Mouse (Mus musculus) lung, adult 2 months (tissue): ENCODE results near the gene Nup133. TPM values are rescaled to one million over a fixed set of nuclear protein-coding genes. Genes with fewer than 3 reads are reported as not detected.

Experiments used
- DNase-seq: peaks from one replicate; pipeline ENCODE4 v3.0.0; 2022
- H3K4me1 ChIP-seq: fragments of 200-500 bp; 2 replicates; pipeline ENCODE4 v1.6.1; 2011; ENCODE audit warnings: low read length; ENCODE audit not compliant: control insufficient read depth, insufficient read depth
- H3K4me3 ChIP-seq: fragments of 200-500 bp; replicated peaks from 2 replicates; pipeline ENCODE3; 2011; ENCODE audit warnings: low read depth, mild to moderate bottlenecking, control low read depth, low read length; ENCODE audit errors: extremely low read depth
- CTCF ChIP-seq: fragments of 200-500 bp; IDR thresholded peaks from 2 replicates; pipeline ENCODE4 v1.5.1; 2011; ENCODE audit warnings: mild to moderate bottlenecking, low read length, control low read depth; ENCODE audit not compliant: insufficient read depth
- POLR2A ChIP-seq: fragments of 200-500 bp; IDR thresholded peaks from 2 replicates; pipeline ENCODE4 v1.6.1; 2011; ENCODE audit warnings: low read depth, mild to moderate bottlenecking, control low read depth, low read length, borderline replicate concordance; ENCODE audit errors: extremely low read depth
- WGBS: fragments of 180-500 bp; shearing (Covaris S2); methylation state at CpG from one replicate; pipeline ENCODE4 v1.1.7; 2018; 5-methylcytosine and 5-hydroxymethylcytosine counted together
- polyA plus RNA-seq: library from polyadenylated mRNA; depleted of rRNA; stranded (reverse); fragments of >200 nt; gene quantifications from 2 replicates; pipeline ENCODE4 v1.2.3, GENCODE M21; 2012

The Nup133 gene
- polyA plus RNA-seq, 1 experiment, result 10.8 TPM

- WGBS, result 88% methylated on average over 6 of the region's 6 CpGs
- H3K4me1 ChIP-seq, result no peaks in the 10 kb centered on the region
- no peak for TF ChIP-seq CTCF
- no peak for TF ChIP-seq POLR2A
- H3K4me3 ChIP-seq, result no peak overlapping the region
- DNase-seq, result no peak
Measured at GRCm38 (mm10) chr8:123959473-123959872, 10.4 kb upstream of the Nup133 start.

GRCm38 (mm10) chr8:123958130-123958529 lies 9.1 kb upstream of the Nup133 start:
- DNase-seq, result no peak
- no peaks in the 10 kb centered on the region for H3K4me1 ChIP-seq
- TF ChIP-seq POLR2A (no peak), CTCF (no peak)
- no peak overlapping the region for H3K4me3 ChIP-seq
- WGBS, result 45% methylated on average over 17 of the region's 17 CpGs

- Histone ChIP-seq H3K4me1 (no peaks in the 10 kb centered on the region; the same call in 1 of the 2 replicates), H3K4me3 (no peak overlapping the region)
- TF ChIP-seq POLR2A, result no peak
- no peak for TF ChIP-seq CTCF
- DNase-seq, result no peak
- 96% methylated on average over 8 of the region's 8 CpGs for WGBS
Measured at GRCm38 (mm10) chr8:123954246-123954645, 5.2 kb upstream of the Nup133 start.

GRCm38 (mm10) chr8:123953686-123954085 lies 4.6 kb upstream of the Nup133 start:
- H3K4me3 ChIP-seq, result no peak overlapping the region
- 84% methylated on average over 8 of the region's 8 CpGs for WGBS
- DNase-seq, result no peak
- TF ChIP-seq CTCF (no peak), POLR2A (no peak)
- H3K4me1 ChIP-seq, result no peaks in the 10 kb centered on the region; the same call in 1 of the 2 replicates

- H3K4me3 ChIP-seq, result peak overlapping the region; percentile 88
- peak; percentile 54 for DNase-seq
- peaks cover 3% of the 10 kb centered on the region; the same call in 1 of the 2 replicates for H3K4me1 ChIP-seq
- WGBS, result 36% methylated on average over 10 of the region's 10 CpGs
- TF ChIP-seq POLR2A (no peak), CTCF (peak; percentile 59)
Measured at GRCm38 (mm10) chr8:123950077-123950802, 1.2 kb upstream of the Nup133 start.

GRCm38 (mm10) chr8:123949686-123949986 lies 571 bp upstream of the Nup133 start:
- DNase-seq, result peak; percentile 8
- 1% methylated on average over 10 of the region's 10 CpGs for WGBS
- H3K4me1 ChIP-seq, result peaks cover 3% of the 10 kb centered on the region; the same call in 1 of the 2 replicates
- H3K4me3 ChIP-seq, result peak overlapping the region; percentile 88
- TF ChIP-seq CTCF, result no peak
- TF ChIP-seq POLR2A, result no peak

GRCm38 (mm10) chr8:123929026-123929425 lies 20.0 kb downstream of the Nup133 start:
- TF ChIP-seq POLR2A (no peak), CTCF (no peak)
- Histone ChIP-seq H3K4me1 (no peaks in the 10 kb centered on the region), H3K4me3 (no peak overlapping the region)
- no peak for DNase-seq
- WGBS, result 89% methylated on average over 7 of the region's 7 CpGs

GRCm38 (mm10) chr8:123925671-123926070 lies 23.4 kb downstream of the Nup133 start:
- TF ChIP-seq CTCF (no peak), POLR2A (no peak)
- H3K4me1 ChIP-seq, result no peaks in the 10 kb centered on the region
- no peak for DNase-seq
- H3K4me3 ChIP-seq, result no peak overlapping the region
- 90% methylated on average over 3 of the region's 3 CpGs for WGBS

GRCm38 (mm10) chr8:123924719-123925118 lies 24.3 kb downstream of the Nup133 start:
- TF ChIP-seq CTCF, result peak; percentile 93
- TF ChIP-seq POLR2A, result no peak
- 13% methylated on average over 2 of the region's 2 CpGs for WGBS
- no peak overlapping the region for H3K4me3 ChIP-seq
- H3K4me1 ChIP-seq, result no peaks in the 10 kb centered on the region
- DNase-seq, result peak; percentile 62

- 94% methylated on average over 3 of the region's 3 CpGs for WGBS
- Histone ChIP-seq H3K4me3 (no peak overlapping the region), H3K4me1 (no peaks in the 10 kb centered on the region)
- no peak for TF ChIP-seq POLR2A
- no peak for TF ChIP-seq CTCF
- DNase-seq, result no peak
Measured at GRCm38 (mm10) chr8:123914635-123915034, 34.4 kb downstream of the Nup133 start.

GRCm38 (mm10) chr8:123912265-123912664 lies 36.8 kb downstream of the Nup133 start:
- 97% methylated on average over 4 of the region's 4 CpGs for WGBS
- no peak for DNase-seq

More at GRCm38 (mm10) chr8:123912265-123912664, 36.8 kb downstream of the Nup133 start:
- Histone ChIP-seq H3K4me1 (no peaks in the 10 kb centered on the region), H3K4me3 (no peak overlapping the region)
- TF ChIP-seq POLR2A (no peak), CTCF (no peak)
